Mouse (Mus musculus) embryonic facial prominence, embryonic 12.5 days (tissue): Measurements from ENCODE around the gene Dennd2a. TPM values are rescaled to one million over a fixed set of nuclear protein-coding genes. Genes with fewer than 3 reads are reported as not detected.
A peak's percentile ranks its signal among the peaks of the same experiment; 100 is the strongest.

ENCODE experiments used
- ATAC-seq: fragments of 200-750 bp; cut with Nextera tagmentation; 2 replicates; pipeline ENCODE4 v1.8.0; 2017; ENCODE audit not compliant: insufficient number of reproducible peaks, insufficient read depth, low FRiP score, low TSS enrichment
- H3K27ac ChIP-seq: fragments of 300-500 bp; sonication (generic); 2 replicates; pipeline ENCODE4 v1.5.1; 2016; ENCODE audit warnings: mild to moderate bottlenecking
- H3K27me3 ChIP-seq: fragments of 300-500 bp; sonication (generic); 2 replicates; pipeline ENCODE4 v1.6.1; 2016; ENCODE audit warnings: mild to moderate bottlenecking, moderate library complexity
- H3K36me3 ChIP-seq: fragments of 300-500 bp; sonication (generic); 2 replicates; pipeline ENCODE4 v1.6.1; 2016; ENCODE audit warnings: mild to moderate bottlenecking
- H3K4me1 ChIP-seq: fragments of 300-500 bp; sonication (generic); 2 replicates; pipeline ENCODE4 v1.6.1; 2016
- H3K4me2 ChIP-seq: fragments of 300-500 bp; sonication (generic); replicated peaks from 2 replicates; pipeline ENCODE4 v1.6.1; 2016; ENCODE audit warnings: mild to moderate bottlenecking, moderate library complexity
- H3K4me3 ChIP-seq: fragments of 300-500 bp; sonication (generic); 2 replicates; pipeline ENCODE4 v1.5.1; 2016; ENCODE audit warnings: mild to moderate bottlenecking
- H3K9ac ChIP-seq: fragments of 300-500 bp; sonication (generic); 2 replicates; pipeline ENCODE4 v1.6.1; 2016; ENCODE audit warnings: mild to moderate bottlenecking, moderate library complexity
- H3K9me3 ChIP-seq: fragments of 300-500 bp; sonication (generic); 2 replicates; pipeline ENCODE4 v1.6.1; 2016; ENCODE audit warnings: mild to moderate bottlenecking, moderate library complexity
- WGBS: fragments of 180-500 bp; shearing (Covaris S2); methylation state at CpG from one replicate; pipeline ENCODE4 v1.1.7; 2016; 5-methylcytosine and 5-hydroxymethylcytosine counted together
- polyA plus RNA-seq: library from polyadenylated mRNA; unstranded; fragments of >200 nt; fragmentation: Nextera tagmentation; extraction: Ambion mirVana; gene quantifications from 2 replicates; pipeline ENCODE4 v1.2.1, GENCODE M21; 2016

Dennd2a gene
- polyA plus RNA-seq, 1 experiment from 2014 or later: 36.1 TPM

DNA sequence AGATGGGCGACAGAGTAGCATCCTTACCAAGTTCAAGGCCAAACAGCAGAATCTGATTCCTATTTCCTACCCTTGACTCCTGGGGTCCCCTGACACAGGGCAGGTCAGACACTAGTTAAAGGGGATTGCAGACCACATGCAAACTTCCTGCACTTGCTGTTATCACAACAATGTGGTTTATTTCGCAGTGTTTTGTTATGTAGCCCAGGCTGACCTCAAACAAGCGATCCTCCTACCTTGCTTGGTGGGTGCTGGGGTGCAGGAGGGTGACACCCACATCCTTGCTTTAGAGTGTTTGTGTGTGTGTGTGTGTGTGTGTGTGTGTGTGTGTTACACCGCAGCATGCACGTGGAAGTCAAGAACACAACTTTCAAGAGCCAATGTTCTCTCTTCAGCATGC lies 88.2 kb downstream of the Dennd2a start:
- H3K9me3 ChIP-seq: no peaks in the 10 kb centered on the region
- WGBS: 87% methylated on average over 5 of the region's 5 CpGs
- no peak overlapping the region for H3K9ac ChIP-seq
- H3K4me1 ChIP-seq: peaks cover 18% of the 10 kb centered on the region
- no peaks in the 10 kb centered on the region for H3K27me3 ChIP-seq
- no peak overlapping the region for H3K4me2 ChIP-seq
- H3K27ac ChIP-seq: no peak overlapping the region
- no peak for ATAC-seq
- peaks cover 55% of the 10 kb centered on the region for H3K36me3 ChIP-seq
- H3K4me3 ChIP-seq: no peak overlapping the region

DNA sequence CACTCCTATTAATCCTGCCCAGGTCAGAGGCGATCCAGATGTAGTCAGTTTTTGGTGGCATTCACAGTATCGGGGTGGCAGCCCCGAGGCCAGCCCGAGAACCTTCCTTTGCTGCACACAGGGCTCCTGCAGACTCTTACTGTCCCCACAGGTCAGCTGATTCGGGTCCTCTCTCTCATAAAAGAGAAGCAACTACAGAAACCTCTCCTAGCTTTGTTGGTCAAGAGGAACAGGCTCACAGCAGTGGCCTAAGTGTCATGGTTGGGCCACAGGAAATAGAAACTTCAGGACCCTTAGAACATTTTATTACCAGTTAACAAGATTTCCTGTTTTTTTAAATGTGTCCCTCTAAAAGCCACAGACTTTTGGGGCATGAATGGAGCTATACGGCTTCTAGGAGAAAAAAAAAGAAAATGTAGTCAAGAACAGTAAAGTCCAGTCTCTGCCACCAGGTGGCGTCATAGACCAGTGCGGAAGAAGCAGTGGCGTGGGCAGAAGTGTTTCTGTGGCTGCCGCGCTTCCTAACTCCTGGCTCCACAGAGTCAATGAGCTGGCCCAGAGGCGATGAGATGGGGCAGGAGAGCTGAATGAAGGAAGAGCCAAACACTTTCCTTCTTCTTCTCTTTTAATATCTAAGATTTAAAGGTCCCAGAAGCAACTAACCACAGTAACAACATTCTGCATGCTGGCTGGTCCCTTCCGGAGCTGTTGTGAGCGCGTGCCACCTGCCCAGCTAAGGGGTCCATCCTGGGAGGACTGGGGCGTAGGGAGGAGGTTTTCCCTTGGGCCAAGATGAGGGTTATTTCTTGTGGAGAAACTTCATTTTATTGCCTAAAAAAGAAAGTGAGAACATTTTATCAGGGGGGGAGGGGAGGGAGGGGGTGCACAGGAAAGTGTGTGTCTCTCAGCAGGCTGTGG lies 94.8 kb downstream of the Dennd2a start:
- 53% methylated on average over 16 of the region's 16 CpGs for WGBS
- Histone ChIP-seq H3K4me2 (no peak overlapping the region), H3K27me3 (no peaks in the 10 kb centered on the region), H3K27ac (no peak overlapping the region), H3K9ac (no peak overlapping the region), H3K4me3 (no peak overlapping the region), H3K9me3 (0 out of 2 replicates have a peak, but pooled peaks cover 4% of the 10 kb centered on the region), H3K36me3 (peaks cover 51% of the 10 kb centered on the region), H3K4me1 (no peaks in the 10 kb centered on the region)
- ATAC-seq: no peak

DNA sequence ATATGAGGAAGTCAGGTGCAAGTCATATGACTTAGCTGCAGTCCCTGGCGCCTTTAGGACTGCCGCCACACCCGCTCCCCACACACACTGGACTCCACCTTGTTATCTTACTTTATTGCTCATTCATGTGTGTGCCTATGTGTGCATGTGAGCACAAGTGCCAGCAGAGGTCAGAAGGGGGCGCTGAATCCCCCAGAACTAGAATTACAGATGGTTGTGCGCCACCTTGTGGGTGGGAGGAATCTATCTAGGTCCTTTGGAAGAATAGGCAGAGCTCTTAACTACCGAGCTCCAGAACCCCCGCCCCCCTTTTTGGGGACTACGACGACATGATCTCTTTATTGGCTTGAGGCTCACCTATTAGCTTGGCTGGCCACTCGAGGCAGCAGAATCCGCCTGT lies 97.6 kb downstream of the Dennd2a start:
- H3K4me3 ChIP-seq: no peak overlapping the region
- H3K27me3 ChIP-seq: no peaks in the 10 kb centered on the region
- H3K36me3 ChIP-seq: peaks cover 30% of the 10 kb centered on the region
- no peak for ATAC-seq
- no peak overlapping the region for H3K9ac ChIP-seq
- no peak overlapping the region for H3K27ac ChIP-seq
- H3K4me2 ChIP-seq: no peak overlapping the region
- WGBS: 93% methylated on average over 11 of the region's 11 CpGs
- H3K4me1 ChIP-seq: no peaks in the 10 kb centered on the region
- H3K9me3 ChIP-seq: 0 out of 2 replicates have a peak, but pooled peaks cover 4% of the 10 kb centered on the region

DNA sequence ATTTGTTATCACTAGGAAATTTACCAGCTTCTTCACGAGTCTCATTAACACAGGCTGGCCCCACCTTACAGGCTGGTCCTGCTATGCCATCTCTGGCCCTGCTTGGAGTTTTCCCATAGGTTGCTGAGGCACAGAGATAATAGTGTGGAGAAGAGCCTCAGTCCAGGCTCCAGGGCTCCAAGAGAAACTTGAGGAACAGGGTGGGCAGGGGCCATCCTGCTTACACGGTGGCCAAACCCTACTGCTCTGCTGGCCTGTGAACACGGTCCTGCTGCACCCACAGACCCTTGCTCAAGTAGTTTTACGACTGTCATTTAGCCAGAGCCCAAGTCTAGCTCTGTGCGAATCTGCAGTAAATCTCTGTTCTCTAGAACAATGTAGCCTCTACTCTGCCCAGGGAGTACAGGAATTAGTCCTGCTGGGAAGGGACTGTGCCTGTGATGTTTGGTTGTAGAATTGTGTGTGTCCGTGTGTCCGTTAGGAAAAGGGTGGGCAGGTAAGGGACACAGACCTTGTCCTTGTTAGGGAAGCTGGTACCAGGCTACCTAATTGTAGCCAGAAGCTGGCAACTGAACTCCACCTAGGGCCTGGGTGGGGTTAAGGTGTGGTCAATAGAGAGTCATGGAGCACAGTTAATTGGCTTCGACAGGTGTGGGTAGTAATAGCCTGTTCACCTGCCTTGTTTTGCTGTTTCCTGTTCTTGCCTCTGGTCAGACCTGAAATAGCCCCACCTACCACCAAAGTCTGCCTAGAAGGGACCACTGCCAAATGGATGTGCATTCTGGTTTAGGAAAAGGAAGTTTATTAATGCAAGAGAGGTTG lies 102.1 kb downstream of the Dennd2a start:
- 80% methylated on average over 8 of the region's 8 CpGs for WGBS
- H3K27me3 ChIP-seq: no peaks in the 10 kb centered on the region
- no peak overlapping the region for H3K4me3 ChIP-seq
- H3K4me1 ChIP-seq: no peaks in the 10 kb centered on the region
- no peak overlapping the region for H3K4me2 ChIP-seq
- H3K27ac ChIP-seq: no peak overlapping the region
- H3K9ac ChIP-seq: no peak overlapping the region
- 0 out of 2 replicates have a peak, but pooled peaks cover 4% of the 10 kb centered on the region for H3K9me3 ChIP-seq
- ATAC-seq: no peak
- peaks cover 7% of the 10 kb centered on the region for H3K36me3 ChIP-seq

DNA sequence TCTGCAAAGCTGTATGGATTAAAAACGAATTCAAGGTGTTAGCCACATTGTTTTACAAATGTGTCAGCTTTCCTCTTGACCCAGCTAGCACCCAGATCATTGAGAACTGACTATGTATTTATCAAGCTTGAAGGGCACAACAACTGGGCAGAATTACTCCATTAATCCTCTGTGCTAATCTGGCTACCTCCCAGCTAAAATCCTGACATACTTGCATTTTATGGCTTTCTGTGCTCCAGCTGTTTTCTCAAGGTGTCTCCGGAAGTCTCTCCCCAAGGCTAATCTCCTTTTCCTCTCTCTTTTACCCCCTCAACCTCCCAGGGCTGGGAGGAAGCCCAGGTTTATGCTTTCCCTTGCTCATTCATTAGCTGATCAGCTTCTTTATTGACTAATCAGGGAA lies 103.1 kb downstream of the Dennd2a start:
- Histone ChIP-seq H3K4me1 (no peaks in the 10 kb centered on the region), H3K9ac (no peak overlapping the region), H3K27me3 (no peaks in the 10 kb centered on the region), H3K4me2 (no peak overlapping the region), H3K4me3 (no peak overlapping the region), H3K9me3 (no peaks in the 10 kb centered on the region), H3K36me3 (no peaks in the 10 kb centered on the region), H3K27ac (no peak overlapping the region)
- whole genome bisulfite sequencing: 58% methylated on average over 2 of the region's 2 CpGs
- ATAC-seq: no peak

DNA sequence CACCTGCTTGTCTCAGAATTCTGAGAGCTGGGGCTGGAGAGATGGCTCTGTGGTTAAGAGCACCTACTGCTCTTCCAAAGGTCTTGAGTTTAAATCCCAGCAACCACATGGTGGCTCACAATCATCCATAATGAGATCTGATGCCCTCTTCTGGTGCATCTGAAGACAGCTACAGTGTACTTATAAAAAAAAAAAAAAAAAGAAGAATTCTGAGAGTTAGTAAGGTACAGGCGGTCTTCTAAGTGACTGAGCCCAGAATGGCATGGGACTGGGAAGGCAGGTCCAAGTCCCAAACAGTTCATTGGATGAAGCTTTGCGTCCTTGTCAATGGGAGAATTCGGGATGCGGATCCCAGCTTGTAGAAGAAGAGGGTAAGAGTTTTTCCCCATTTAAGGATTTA lies 104.1 kb downstream of the Dennd2a start:
- no peak overlapping the region for H3K27ac ChIP-seq
- no peaks in the 10 kb centered on the region for H3K4me1 ChIP-seq
- no peak for ATAC-seq
- H3K4me3 ChIP-seq: no peak overlapping the region
- 84% methylated on average over 4 of the region's 4 CpGs for WGBS
- H3K9ac ChIP-seq: no peak overlapping the region
- no peak overlapping the region for H3K4me2 ChIP-seq
- H3K36me3 ChIP-seq: no peaks in the 10 kb centered on the region
- no peaks in the 10 kb centered on the region for H3K9me3 ChIP-seq
- no peaks in the 10 kb centered on the region for H3K27me3 ChIP-seq

DNA sequence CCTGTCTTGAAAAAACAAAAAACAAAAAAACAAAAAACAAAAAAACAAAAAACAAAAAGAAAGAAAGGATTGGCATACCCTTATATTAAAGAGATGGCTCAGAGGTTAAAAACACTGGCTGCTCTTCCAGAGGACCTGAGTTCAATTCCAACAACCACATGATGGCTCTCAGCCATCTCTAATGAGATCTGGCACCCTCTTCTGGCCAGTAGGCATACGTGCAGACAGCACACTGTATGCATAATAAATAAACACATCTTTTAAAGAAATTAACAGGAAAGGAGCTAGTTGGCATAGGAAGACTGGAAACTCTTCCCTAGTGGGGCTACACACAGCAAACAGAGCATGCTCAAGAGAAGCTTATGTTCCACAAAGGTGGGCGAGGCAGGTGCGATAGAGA lies 106.6 kb downstream of the Dennd2a start:
- no peak overlapping the region for H3K4me2 ChIP-seq
- WGBS: 81% methylated on average over 3 of the region's 3 CpGs
- H3K9ac ChIP-seq: no peak overlapping the region
- no peak overlapping the region for H3K4me3 ChIP-seq
- no peaks in the 10 kb centered on the region for H3K27me3 ChIP-seq
- no peaks in the 10 kb centered on the region for H3K4me1 ChIP-seq
- no peaks in the 10 kb centered on the region for H3K9me3 ChIP-seq
- no peak for ATAC-seq
- no peaks in the 10 kb centered on the region for H3K36me3 ChIP-seq
- H3K27ac ChIP-seq: no peak overlapping the region

DNA sequence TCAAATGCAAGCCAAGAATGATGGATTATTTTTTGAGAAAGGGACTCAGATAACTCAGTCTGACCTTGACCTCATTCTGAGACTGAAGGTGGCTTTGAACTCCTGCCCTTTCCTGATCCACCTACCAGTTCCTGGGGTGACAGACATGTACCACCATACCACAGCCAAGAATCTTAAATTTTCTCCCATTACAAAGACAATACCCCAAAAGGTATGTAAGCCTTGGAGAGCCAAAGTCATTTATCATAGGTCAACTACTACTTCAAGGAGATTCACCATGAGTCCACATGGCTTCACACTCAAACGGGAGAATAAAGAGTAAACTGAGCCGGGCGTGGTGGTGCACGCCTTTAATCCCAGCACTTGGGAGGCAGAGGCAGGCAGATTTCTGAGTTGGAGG lies 107.1 kb downstream of the Dennd2a start:
- WGBS: 91% methylated on average over 4 of the region's 4 CpGs
- no peak for ATAC-seq

DNA sequence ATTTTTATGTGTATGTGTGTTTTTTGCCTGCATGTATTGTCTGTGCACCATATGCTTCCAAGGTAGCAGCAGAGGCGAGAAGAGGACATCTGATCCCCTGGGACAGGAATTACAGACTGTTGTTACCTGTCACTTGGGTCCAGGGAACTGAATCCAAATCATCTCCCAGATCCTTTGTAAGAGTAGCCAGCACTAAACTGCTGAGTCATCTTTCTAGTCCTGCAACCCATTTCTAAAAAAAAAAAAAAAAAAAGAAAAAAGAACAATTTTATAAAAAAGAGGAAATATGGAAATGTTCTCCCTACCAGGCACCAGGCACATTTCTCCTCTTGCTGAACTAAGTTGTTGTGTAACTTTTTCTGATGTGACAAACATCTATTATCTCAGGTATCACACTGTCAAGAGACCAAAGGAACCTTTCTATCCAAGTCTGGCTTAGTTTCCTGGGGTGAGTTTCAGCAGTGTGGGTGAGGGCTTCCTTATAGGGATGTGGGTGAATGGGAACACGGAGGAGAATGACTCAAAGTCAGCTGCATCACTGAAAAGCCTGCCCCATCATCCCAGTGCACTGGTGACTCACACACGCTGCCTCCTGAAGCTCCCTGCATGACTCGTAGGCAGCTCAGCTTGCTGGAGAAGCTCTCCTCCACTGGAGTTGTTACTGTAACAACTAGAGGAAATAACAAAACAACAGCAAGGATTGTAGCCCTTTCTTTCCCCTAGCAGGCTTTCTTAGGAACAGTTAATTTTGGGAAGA lies 110.1 kb downstream of the Dennd2a start:
- Histone ChIP-seq H3K27me3 (no peaks in the 10 kb centered on the region), H3K4me3 (no peak overlapping the region), H3K36me3 (no peaks in the 10 kb centered on the region), H3K27ac (no peak overlapping the region), H3K9ac (no peak overlapping the region), H3K9me3 (no peaks in the 10 kb centered on the region), H3K4me1 (no peaks in the 10 kb centered on the region), H3K4me2 (no peak overlapping the region)
- WGBS: 62% methylated on average over 4 of the region's 4 CpGs
- no peak for ATAC-seq

More for the DNA sequence above, 107.1 kb downstream of the Dennd2a start:
- Histone ChIP-seq H3K9me3 (no peaks in the 10 kb centered on the region), H3K27ac (no peak overlapping the region), H3K4me1 (no peaks in the 10 kb centered on the region), H3K36me3 (no peaks in the 10 kb centered on the region), H3K9ac (no peak overlapping the region), H3K27me3 (no peaks in the 10 kb centered on the region), H3K4me3 (no peak overlapping the region), H3K4me2 (no peak overlapping the region)

DNA sequence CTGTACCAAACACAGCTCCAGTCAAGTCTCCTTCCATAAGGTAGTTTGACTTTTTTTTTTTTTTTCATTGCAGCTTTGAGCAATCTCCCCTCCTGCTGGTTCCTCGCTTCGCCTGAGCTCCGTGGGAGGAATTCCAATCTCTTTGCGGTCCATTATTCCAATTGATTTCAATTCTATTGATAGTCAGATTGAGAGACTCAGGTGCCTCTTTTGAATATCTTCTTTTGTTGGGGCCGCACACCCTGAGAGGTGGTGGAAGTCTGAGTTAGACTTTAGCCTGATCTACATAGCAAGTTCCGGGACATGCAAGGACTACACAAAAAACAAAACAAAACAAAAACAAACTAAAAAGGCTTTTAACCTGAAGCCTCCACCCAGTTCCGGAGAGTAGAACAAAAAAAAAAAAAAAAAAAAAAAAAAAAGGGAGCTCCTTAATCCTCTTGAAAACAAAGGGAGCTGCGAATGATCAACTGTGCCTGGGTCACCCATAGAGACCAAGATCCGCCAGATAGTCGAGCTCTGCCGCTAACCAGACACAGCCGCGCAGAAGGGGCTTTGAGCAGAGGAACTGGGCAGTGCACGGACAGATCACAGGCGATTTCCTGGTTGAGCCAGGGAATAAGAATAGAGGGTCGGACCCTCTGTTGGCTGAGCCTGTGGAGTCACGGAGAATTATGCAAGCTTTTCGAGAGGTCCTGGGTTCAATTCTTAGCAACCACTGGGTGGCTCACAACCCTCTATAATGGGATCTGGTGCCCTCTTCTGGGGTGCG lies 111.7 kb downstream of the Dennd2a start:
- WGBS: 9% methylated on average over 19 of the region's 19 CpGs
- Histone ChIP-seq H3K36me3 (no peaks in the 10 kb centered on the region), H3K9ac (no peak overlapping the region), H3K27me3 (no peaks in the 10 kb centered on the region), H3K4me2 (0 out of 2 replicates have a peak overlapping the region, but pooled peaks have one; percentile 13), H3K9me3 (no peaks in the 10 kb centered on the region), H3K27ac (no peak overlapping the region), H3K4me1 (no peaks in the 10 kb centered on the region), H3K4me3 (no peak overlapping the region)
- no peak for ATAC-seq

DNA sequence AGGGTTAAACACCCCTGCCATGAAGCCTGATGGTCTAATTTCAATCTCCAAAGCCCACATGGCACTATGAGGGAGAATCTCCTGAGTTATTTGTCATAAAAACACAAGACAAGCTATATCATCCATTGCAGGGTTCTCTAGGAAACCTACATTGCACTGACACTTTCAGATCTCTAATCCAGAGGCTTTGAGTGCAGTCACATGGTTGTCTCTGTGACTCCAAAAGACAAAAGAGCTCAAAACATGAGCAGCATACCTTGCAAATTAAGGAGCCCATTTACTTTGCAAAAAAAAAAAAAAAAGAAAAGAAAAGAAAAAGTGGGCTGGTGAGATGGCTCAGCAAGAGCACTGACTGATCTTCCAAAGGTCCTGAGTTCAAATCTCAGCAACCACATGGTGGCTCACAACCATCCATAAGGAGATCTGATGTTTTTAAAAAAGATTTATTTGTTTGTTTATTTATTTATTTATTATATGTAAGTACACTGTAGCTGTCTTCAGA lies 114.8 kb downstream of the Dennd2a start:
- Histone ChIP-seq H3K27ac (no peak overlapping the region), H3K27me3 (no peaks in the 10 kb centered on the region), H3K4me1 (no peaks in the 10 kb centered on the region), H3K9ac (no peak overlapping the region), H3K36me3 (no peaks in the 10 kb centered on the region), H3K4me3 (no peak overlapping the region), H3K9me3 (no peaks in the 10 kb centered on the region), H3K4me2 (no peak overlapping the region)
- ATAC-seq: no peak
